Mouse (Mus musculus) mature B cell (primary cell): ENCODE data around the gene Gm7929.
"Not testable (repeated sequence)": the region's sequence is repeated elsewhere in the genome, so short reads cannot be mapped to it uniquely, and the experiment has no call there.

Experiments used
- in situ Hi-C: fragments of 300-500 bp; cut with MboI; formaldehyde crosslinking; loops from 2 replicates; pipeline ENCODE4 v1.14.3; 2019

Gm7929 gene

GRCm38 (mm10) chr14:41750514-41750913 is at the start of gene Gm7929:
Gene Gm7929, minus strand, starts transcription at chr14:41750614.
- in situ Hi-C loops = not testable (repeated sequence)

- in situ Hi-C loops = not testable (repeated sequence)
Observed at GRCm38 (mm10) chr14:41772341-41772740, 21.9 kb upstream of the Gm7929 start, which contains the start of gene Gm47189. Gene Gm47189, minus strand, starts transcription at chr14:41772441.

GRCm38 (mm10) chr14:41755931-41756330 is 5.5 kb upstream of the Gm7929 start:
- in situ Hi-C loops = not testable (repeated sequence)

- in situ Hi-C loops = not testable (repeated sequence)
Observed at GRCm38 (mm10) chr14:41723437-41723836, 27.0 kb downstream of the Gm7929 start.

GRCm38 (mm10) chr14:41717180-41717579 is 33.2 kb downstream of the Gm7929 start:
- in situ Hi-C loops = not testable (repeated sequence)

- in situ Hi-C loops = not testable (repeated sequence)
Observed at GRCm38 (mm10) chr14:41701785-41702184, 48.6 kb downstream of the Gm7929 start, which contains the start of gene Gm8068. Gene Gm8068, minus strand, starts transcription at chr14:41701885.
